Mouse (Mus musculus) lung, postnatal 0 days (tissue): ENCODE results near the gene Ddx5. TPM values are rescaled to one million over a fixed set of nuclear protein-coding genes. Genes with fewer than 3 reads are reported as not detected.

Experiments
- ATAC-seq: fragments of 200-750 bp; cut with Nextera tagmentation; 2 replicates; pipeline ENCODE4 v1.8.0; 2017; ENCODE audit warnings: moderate library complexity
- DNase-seq: peaks from one replicate; pipeline ENCODE4 v3.0.0-alpha.2; 2016; ENCODE audit warnings: low spot score
- H3K27ac ChIP-seq: fragments of 300-500 bp; sonication (generic); 2 replicates; pipeline ENCODE4 v1.5.1; 2014; ENCODE audit warnings: antibody characterized with exemption, mild to moderate bottlenecking, low read length, mixed read lengths
- H3K27me3 ChIP-seq: fragments of 300-500 bp; sonication (generic); replicated peaks from 2 replicates; pipeline ENCODE4 v1.6.1; 2014; ENCODE audit warnings: low read length, mixed read lengths; ENCODE audit not compliant: insufficient read depth
- H3K36me3 ChIP-seq: fragments of 300-500 bp; sonication (generic); 2 replicates; pipeline ENCODE4 v1.6.1; 2014; ENCODE audit warnings: low read length, mixed read lengths; ENCODE audit not compliant: insufficient read depth
- H3K4me1 ChIP-seq: fragments of 300-500 bp; sonication (generic); 2 replicates; pipeline ENCODE4 v1.6.1; 2014; ENCODE audit warnings: antibody characterized with exemption, low read depth, low read length, mixed read lengths; ENCODE audit not compliant: insufficient read depth
- H3K4me2 ChIP-seq: fragments of 300-500 bp; sonication (generic); replicated peaks from 2 replicates; pipeline ENCODE4 v1.6.1; 2014; ENCODE audit warnings: low read depth, mild to moderate bottlenecking, low read length, moderate library complexity, mixed read lengths
- H3K4me3 ChIP-seq: fragments of 300-500 bp; sonication (generic); 2 replicates; pipeline ENCODE4 v1.5.1; 2014; ENCODE audit warnings: low read depth, low read length
- H3K9ac ChIP-seq: fragments of 300-500 bp; sonication (generic); replicated peaks from 2 replicates; pipeline ENCODE4 v1.6.1; 2014; ENCODE audit warnings: low read depth, mild to moderate bottlenecking
- H3K9me3 ChIP-seq: fragments of 300-500 bp; sonication (generic); 2 replicates; pipeline ENCODE4 v1.6.1; 2016; ENCODE audit warnings: low read length, mixed read lengths
- CTCF ChIP-seq: IDR thresholded peaks from 2 replicates; pipeline ENCODE4 v1.5.1; 2016; ENCODE audit warnings: antibody characterized with exemption, mild to moderate bottlenecking
- EP300 ChIP-seq: IDR thresholded peaks from 2 replicates; pipeline ENCODE4 v1.6.1; 2016; ENCODE audit warnings: antibody characterized with exemption, mild to moderate bottlenecking, control low read depth
- WGBS: fragments of 180-500 bp; shearing (Covaris S2); extraction: QIAGEN DNeasy Blood & Tissue Kit; methylation state at CpG from one replicate; pipeline ENCODE4 v1.1.7; 2014; 5-methylcytosine and 5-hydroxymethylcytosine counted together
- polyA plus RNA-seq: library from polyadenylated mRNA; unstranded; fragments of >200 nt; fragmentation: Nextera tagmentation; extraction: Ambion mirVana; gene quantifications from 2 replicates; pipeline ENCODE4 v1.2.1, GENCODE M21; 2015

The Ddx5 gene
- polyA plus RNA-seq, 1 experiment from 2014 or later, result 296 TPM

DNA sequence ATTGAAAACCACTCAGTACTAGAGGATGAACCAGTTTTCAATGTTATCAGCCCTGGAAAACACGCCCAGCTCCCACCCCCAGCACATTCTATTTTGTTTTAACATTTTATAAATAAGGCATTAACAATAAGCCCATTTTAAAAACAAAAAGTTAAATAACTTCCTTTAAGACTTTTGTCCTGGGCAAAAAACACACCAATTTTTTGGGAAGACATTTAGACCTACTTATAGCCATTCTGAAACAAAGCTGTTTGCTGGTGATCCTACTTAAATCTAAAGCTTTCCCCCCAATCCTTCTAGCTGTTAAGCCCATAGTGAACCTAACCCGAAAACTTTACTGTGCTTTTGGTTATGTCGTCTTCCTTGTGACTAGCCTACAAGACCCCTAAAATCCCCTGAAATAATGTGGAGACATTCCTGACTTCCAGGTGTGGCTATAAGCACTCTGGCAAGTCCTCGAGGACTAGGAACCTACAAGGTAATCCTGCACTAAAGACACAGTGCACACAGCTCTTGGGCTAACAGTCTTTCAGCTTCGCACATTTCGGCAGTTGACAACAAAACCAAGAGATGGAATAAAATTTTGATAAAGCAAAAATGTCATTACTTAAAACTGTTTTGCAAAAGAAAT is 8.3 kb downstream of the Ddx5 start:
- TF ChIP-seq EP300 (no peak), CTCF (no peak)
- no peak overlapping the region for H3K4me2 ChIP-seq
- H3K9ac ChIP-seq, result no peak overlapping the region
- no peak for ATAC-seq
- 77% methylated on average over 6 of the region's 6 CpGs for WGBS
- H3K9me3 ChIP-seq, result no peaks in the 10 kb centered on the region
- H3K36me3 ChIP-seq, result peaks cover 35% of the 10 kb centered on the region; the same call in 1 of the 2 replicates
- peaks cover 7% of the 10 kb centered on the region; the same call in 1 of the 2 replicates for H3K4me1 ChIP-seq
- H3K4me3 ChIP-seq, result no peak overlapping the region
- no peak for DNase-seq
- H3K27ac ChIP-seq, result no peak overlapping the region
- no peaks in the 10 kb centered on the region for H3K27me3 ChIP-seq

DNA sequence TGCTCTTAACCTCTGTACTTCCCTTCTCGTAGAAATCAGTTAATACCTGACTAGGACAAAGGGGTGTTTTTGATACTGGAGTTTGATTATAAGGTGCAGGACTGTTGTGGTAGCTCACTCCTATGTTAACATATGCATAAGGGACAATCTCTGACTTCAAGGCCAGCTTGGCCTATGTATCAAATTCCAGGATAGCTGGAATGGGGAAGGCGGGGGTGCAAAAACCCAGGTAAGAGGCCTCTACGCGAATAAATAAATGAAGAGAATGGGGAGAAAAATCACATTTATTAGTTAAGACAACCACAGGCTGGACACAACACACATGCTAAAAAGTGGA is 8.9 kb downstream of the Ddx5 start:
- 62% methylated on average over 4 of the region's 4 CpGs for WGBS
- H3K27me3 ChIP-seq, result no peaks in the 10 kb centered on the region

DNA sequence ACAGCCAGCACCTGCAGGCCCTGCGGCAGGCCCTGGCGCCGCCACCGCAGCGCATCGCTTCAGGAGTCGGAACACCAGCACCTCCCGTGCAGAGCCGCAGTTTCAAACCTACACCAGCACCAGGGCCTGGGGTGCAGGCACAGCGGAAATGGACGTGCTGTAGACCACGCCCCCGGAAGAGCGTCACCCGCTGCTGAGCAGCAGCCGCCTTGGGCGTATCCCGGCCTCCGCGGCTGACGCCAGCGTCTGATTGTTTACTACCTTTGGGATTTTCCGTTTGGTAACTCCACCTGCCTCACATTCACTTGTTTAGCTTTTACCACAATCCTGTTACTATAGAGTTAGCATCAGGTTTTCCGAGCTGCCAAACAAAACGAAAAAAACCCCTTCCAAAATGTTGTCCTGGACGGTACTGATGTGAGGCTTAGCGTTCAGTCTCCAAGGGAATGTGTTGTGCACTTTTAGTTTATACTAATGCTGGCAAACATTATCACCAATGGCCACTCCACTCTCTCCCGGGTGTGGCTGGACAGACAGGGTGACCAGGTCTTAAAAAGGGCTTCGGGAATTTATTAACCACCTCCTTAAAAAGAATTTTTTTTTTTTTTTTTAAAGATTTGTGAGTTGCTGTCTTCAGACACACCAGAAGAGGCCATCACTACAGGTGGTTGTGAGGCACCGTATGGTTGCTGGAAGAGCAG is 9.4 kb downstream of the Ddx5 start, which contains the start of gene Polg2:
Gene Polg2 (minus strand): TSS at position 150 of the 701 bp plus-strand sequence.
- peak; percentile 98 for DNase-seq
- 1% methylated on average over 30 of the region's 30 CpGs for WGBS
- H3K36me3 ChIP-seq, result peaks cover 33% of the 10 kb centered on the region; the same call in 1 of the 2 replicates

More for the DNA sequence above, 8.9 kb downstream of the Ddx5 start:
- ATAC-seq, result no peak; the same call in 1 of the 2 replicates
- peak overlapping the region; percentile 95 for H3K27ac ChIP-seq
- peak overlapping the region; percentile 68; the same call in 1 of the 2 replicates for H3K4me3 ChIP-seq
- peak overlapping the region; percentile 91; the same call in 1 of the 2 replicates for H3K4me2 ChIP-seq
- H3K4me1 ChIP-seq, result peaks cover 7% of the 10 kb centered on the region; the same call in 1 of the 2 replicates
- TF ChIP-seq CTCF, result no peak
- TF ChIP-seq EP300, result no peak
- DNase-seq, result no peak
- peaks cover 30% of the 10 kb centered on the region; the same call in 1 of the 2 replicates for H3K36me3 ChIP-seq
- peak overlapping the region; percentile 75; the same call in 1 of the 2 replicates for H3K9ac ChIP-seq
- no peaks in the 10 kb centered on the region for H3K9me3 ChIP-seq

DNA sequence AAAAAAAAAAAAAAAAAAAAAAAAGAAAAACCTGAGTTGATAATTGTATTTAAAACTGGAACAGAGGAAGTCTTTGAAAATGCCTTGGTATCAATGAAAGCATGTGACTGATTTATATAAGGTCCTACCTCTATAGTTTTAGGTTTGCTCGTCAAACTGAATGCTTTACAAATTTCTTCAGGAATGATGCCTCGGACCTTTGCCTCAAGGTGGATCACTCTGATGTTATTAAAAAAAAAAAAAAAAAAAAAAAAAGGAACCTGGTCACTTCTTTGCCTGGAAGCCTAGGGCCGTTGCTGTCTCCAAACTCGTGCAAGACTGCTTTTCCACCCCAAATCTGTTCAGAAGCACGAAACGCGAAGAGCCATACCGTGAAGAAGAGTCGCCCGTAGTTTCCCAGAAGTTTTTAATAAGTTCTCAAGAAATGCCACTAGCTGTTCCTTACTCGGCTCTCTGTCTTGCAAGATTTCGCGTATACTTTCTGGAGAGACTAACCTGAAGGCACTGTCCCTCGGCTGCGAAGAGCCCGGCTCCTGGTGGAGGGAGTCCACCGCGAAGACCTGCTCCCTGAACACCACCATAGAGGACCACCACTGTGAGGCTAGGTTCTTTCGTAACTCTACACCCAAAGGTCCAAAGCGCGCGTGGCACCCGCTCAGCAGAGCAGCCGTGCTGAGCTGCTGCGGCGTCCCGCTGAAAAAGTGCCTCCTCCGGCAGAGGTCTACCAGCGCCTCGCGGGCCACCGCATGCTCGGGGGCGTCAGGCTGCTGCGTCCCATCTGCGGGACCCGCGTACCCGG is 10.2 kb downstream of the Ddx5 start:
- peak; percentile 48 for DNase-seq
- peak overlapping the region; percentile 75 for H3K9ac ChIP-seq

More for the DNA sequence above, 9.4 kb downstream of the Ddx5 start, which contains the start of gene Polg2:
- peak within 1 kb of the TSS; percentile 68 for H3K4me3 ChIP-seq
- H3K27ac ChIP-seq, result peak within 1 kb of the TSS; percentile 95
- peaks cover 7% of the 10 kb centered on the region; the same call in 1 of the 2 replicates for H3K4me1 ChIP-seq
- peak within 1 kb of the TSS; percentile 75 for H3K9ac ChIP-seq
- peak; percentile 4; the same call in 1 of the 2 replicates for TF ChIP-seq CTCF
- peak; percentile 67; the same call in 1 of the 2 replicates for TF ChIP-seq EP300
- H3K4me2 ChIP-seq, result peak within 1 kb of the TSS; percentile 91
- H3K27me3 ChIP-seq, result no peaks in the 10 kb centered on the region
- peak; percentile 98 for ATAC-seq
- H3K9me3 ChIP-seq, result no peaks in the 10 kb centered on the region

DNA sequence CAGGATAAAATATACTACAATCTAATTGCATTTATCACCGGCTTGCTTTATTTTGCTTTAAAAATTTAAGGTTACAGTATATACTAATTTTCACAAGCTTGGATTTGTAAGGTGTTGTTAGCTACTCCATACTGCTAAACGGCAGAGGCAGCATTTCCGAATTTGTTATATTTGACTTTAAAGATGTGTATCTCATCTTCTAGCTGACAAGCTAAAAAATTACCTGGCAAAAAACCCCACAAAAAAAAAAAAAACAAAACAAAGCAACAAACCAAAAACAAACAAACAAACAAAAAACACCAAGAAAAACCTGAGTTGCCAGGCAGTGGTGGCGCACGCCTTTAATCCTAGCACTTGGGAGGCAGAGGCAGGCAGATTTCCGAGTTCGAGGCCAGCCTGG is 10.9 kb downstream of the Ddx5 start:
- H3K4me3 ChIP-seq, result peak overlapping the region; percentile 68; the same call in 1 of the 2 replicates

More for the DNA sequence above, 10.2 kb downstream of the Ddx5 start:
- ATAC-seq, result peak; percentile 67
- H3K27me3 ChIP-seq, result no peaks in the 10 kb centered on the region
- WGBS, result 2% methylated on average over 38 of the region's 39 CpGs
- H3K4me1 ChIP-seq, result peaks cover 7% of the 10 kb centered on the region; the same call in 1 of the 2 replicates
- peak overlapping the region; percentile 68 for H3K4me3 ChIP-seq
- H3K4me2 ChIP-seq, result peak overlapping the region; percentile 91
- H3K9me3 ChIP-seq, result no peaks in the 10 kb centered on the region
- TF ChIP-seq CTCF (no peak; the same call in 1 of the 2 replicates), EP300 (no peak)
- peak overlapping the region; percentile 95 for H3K27ac ChIP-seq
- peaks cover 32% of the 10 kb centered on the region; the same call in 1 of the 2 replicates for H3K36me3 ChIP-seq

More for the DNA sequence above, 10.9 kb downstream of the Ddx5 start:
- WGBS, result 85% methylated on average over 7 of the region's 7 CpGs
- no peak overlapping the region for H3K9ac ChIP-seq
- H3K9me3 ChIP-seq, result no peaks in the 10 kb centered on the region
- ATAC-seq (no peak), DNase-seq (no peak)
- peaks cover 7% of the 10 kb centered on the region; the same call in 1 of the 2 replicates for H3K4me1 ChIP-seq
- no peak overlapping the region for H3K27ac ChIP-seq
- H3K4me2 ChIP-seq, result peak overlapping the region; percentile 9; the same call in 1 of the 2 replicates
- no peaks in the 10 kb centered on the region for H3K27me3 ChIP-seq
- no peak for TF ChIP-seq CTCF
- TF ChIP-seq EP300, result no peak
- H3K36me3 ChIP-seq, result peaks cover 27% of the 10 kb centered on the region; the same call in 1 of the 2 replicates
